Mouse (Mus musculus) ES-E14 (cell line): Measurements from ENCODE around the gene Slco2a1. TPM values are rescaled to one million over a fixed set of nuclear protein-coding genes. Genes with fewer than 3 reads are reported as not detected.

ENCODE experiments used
- DNase-seq: peaks from one replicate; pipeline ENCODE4 v3.0.0-alpha.2; 2013; ENCODE audit warnings: low read depth, low spot score
- H3K27ac ChIP-seq: 2 replicates; pipeline ENCODE4 v1.5.1; 2012; ENCODE audit warnings: low read depth, mild to moderate bottlenecking, low read length, moderate library complexity, mixed read lengths; ENCODE audit not compliant: poor library complexity, insufficient read depth, severe bottlenecking
- H3K36me3 ChIP-seq: 2 replicates; pipeline ENCODE4 v1.6.1; 2012; ENCODE audit warnings: mild to moderate bottlenecking, low read length, moderate library complexity, mixed read lengths; ENCODE audit not compliant: control insufficient read depth, poor library complexity, insufficient read depth, severe bottlenecking
- H3K4me1 ChIP-seq, 2 experiments: fragments of 150-350 bp in 1 of 2; sonication (generic) in 1 of 2; 2 replicates each; pipeline ENCODE4 v1.6.1; 2012; ENCODE audit warnings: low read length in 2 of 2, mild to moderate bottlenecking in 1 of 2, mixed read lengths in 1 of 2; ENCODE audit not compliant: control insufficient read depth in 2 of 2, insufficient read depth in 2 of 2, poor library complexity in 1 of 2
- H3K4me3 ChIP-seq, 2 experiments: fragments of 150-350 bp in 1 of 2; sonication (generic) in 1 of 2; 2 replicates each; pipeline ENCODE4 v1.5.1; 2012; ENCODE audit warnings: low read length in 2 of 2, low read depth in 1 of 2, mild to moderate bottlenecking in 1 of 2, mixed read lengths in 1 of 2; ENCODE audit not compliant: insufficient read depth in 1 of 2, poor library complexity in 1 of 2, severe bottlenecking in 1 of 2
- H3K9ac ChIP-seq: 2 replicates; pipeline ENCODE4 v1.6.1; 2012; ENCODE audit warnings: low read depth, mild to moderate bottlenecking, low read length, mixed read lengths; ENCODE audit not compliant: poor library complexity, insufficient read depth, severe bottlenecking
- H3K9me3 ChIP-seq: fragments of 150-350 bp; sonication (generic); 2 replicates; pipeline ENCODE4 v1.6.1; 2012; ENCODE audit warnings: low read depth, mild to moderate bottlenecking, low read length; ENCODE audit not compliant: control insufficient read depth, insufficient read depth
- CHD2 ChIP-seq: IDR thresholded peaks from 2 replicates; pipeline ENCODE4 v1.6.1; 2014; ENCODE audit warnings: mild to moderate bottlenecking, low read depth, low read length, inconsistent platforms
- HCFC1 ChIP-seq: IDR thresholded peaks from 2 replicates; pipeline ENCODE4 v1.6.1; 2012; ENCODE audit warnings: low read length, inconsistent platforms, borderline replicate concordance; ENCODE audit not compliant: insufficient read depth
- MAFK ChIP-seq: IDR thresholded peaks from 2 replicates; pipeline ENCODE4 v1.6.1; 2014; ENCODE audit warnings: mild to moderate bottlenecking, low read depth, low read length, inconsistent platforms; ENCODE audit not compliant: insufficient read depth
- ZC3H11A ChIP-seq: IDR thresholded peaks from 2 replicates; pipeline ENCODE4 v1.6.1; 2012; ENCODE audit warnings: low read depth, mild to moderate bottlenecking, inconsistent platforms, low read length, borderline replicate concordance
- ZNF384 ChIP-seq: IDR thresholded peaks from 2 replicates; pipeline ENCODE4 v1.6.1; 2012; ENCODE audit warnings: low read depth, low read length, inconsistent platforms
- in situ Hi-C, 2 experiments: fragments of 600-800 bp; cut with MboI; formaldehyde crosslinking; loops; one replicate each; pipeline ENCODE4 v1.15.1; 2025; ENCODE audit warnings: low sequenced_read_pairs in 2 of 2, inconsistent platforms in 1 of 2; ENCODE audit not compliant: unreplicated experiment in 2 of 2
- total RNA-seq: library from RNA; depleted of rRNA; stranded (reverse); fragments of 300-350 nt; gene quantifications from 2 replicates; pipeline ENCODE4 v1.2.3, GENCODE M21; 2012

Gene Slco2a1
- total RNA-seq, 1 experiment, result 2.2 TPM

DNA sequence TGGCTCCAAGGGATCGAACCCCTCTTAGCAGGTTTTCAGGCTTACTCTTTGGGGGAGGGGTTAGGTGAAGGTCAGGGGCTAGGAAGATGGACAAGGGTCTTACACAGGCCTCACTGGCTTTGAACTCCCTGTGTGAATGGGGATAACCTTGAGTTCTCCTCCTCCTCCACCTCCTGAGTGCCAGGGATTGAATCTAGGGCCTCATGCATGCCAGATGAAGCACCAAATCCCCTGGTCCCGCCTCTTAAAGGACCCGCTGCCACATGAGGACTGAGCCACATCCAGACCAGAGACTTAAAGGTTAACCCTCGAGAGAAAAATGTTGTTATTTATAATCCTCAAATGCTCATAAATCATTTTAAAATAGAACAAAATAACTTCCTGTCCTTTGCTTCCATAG is 128.4 kb downstream of the Slco2a1 start:
- DNase-seq, result no peak
- H3K4me1 ChIP-seq, result peaks cover 0 to 3% of the 10 kb centered on the region in 2 experiments; a peak in 1 of 4 replicates
- in situ Hi-C loops, result no loop called here
- no peaks in the 10 kb centered on the region for H3K36me3 ChIP-seq
- H3K27ac ChIP-seq, result no peak overlapping the region
- H3K9me3 ChIP-seq, result no peaks in the 10 kb centered on the region
- TF ChIP-seq ZNF384 (no peak), HCFC1 (no peak), MAFK (no peak), CHD2 (no peak), ZC3H11A (no peak)
- no peak overlapping the region for H3K4me3 ChIP-seq
- no peak overlapping the region for H3K9ac ChIP-seq

DNA sequence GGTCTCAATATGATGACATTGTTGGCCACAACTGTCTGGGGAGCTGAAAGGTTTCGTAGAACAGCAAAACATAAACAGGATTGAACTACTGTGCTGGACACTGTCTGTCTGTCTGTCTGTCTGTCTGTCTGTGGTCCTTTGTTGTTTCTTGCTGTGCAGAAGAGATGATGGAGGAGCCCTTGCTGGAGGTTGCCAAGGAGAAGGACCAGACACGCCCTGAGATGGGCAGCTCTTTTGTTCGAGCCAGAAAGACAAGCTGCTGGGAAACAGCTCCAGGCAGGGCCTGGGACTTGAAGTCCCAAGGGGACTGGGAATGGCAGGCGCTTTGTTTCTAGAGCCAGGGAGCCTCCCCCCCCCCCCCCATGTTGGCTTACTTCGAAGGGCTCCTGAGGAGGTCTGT is 129.0 kb downstream of the Slco2a1 start:
- H3K4me3 ChIP-seq, result no peak overlapping the region
- no peak overlapping the region for H3K9ac ChIP-seq
- H3K4me1 ChIP-seq, result peaks cover 0 to 3% of the 10 kb centered on the region in 2 experiments; a peak in 1 of 4 replicates
- no peaks in the 10 kb centered on the region for H3K36me3 ChIP-seq
- no peaks in the 10 kb centered on the region for H3K9me3 ChIP-seq
- no peak overlapping the region for H3K27ac ChIP-seq
- DNase-seq, result no peak
- in situ Hi-C loops, result no loop called here
- TF ChIP-seq MAFK, result no peak
- no peak for TF ChIP-seq ZC3H11A
- no peak for TF ChIP-seq HCFC1
- TF ChIP-seq CHD2, result no peak
- no peak for TF ChIP-seq ZNF384

DNA sequence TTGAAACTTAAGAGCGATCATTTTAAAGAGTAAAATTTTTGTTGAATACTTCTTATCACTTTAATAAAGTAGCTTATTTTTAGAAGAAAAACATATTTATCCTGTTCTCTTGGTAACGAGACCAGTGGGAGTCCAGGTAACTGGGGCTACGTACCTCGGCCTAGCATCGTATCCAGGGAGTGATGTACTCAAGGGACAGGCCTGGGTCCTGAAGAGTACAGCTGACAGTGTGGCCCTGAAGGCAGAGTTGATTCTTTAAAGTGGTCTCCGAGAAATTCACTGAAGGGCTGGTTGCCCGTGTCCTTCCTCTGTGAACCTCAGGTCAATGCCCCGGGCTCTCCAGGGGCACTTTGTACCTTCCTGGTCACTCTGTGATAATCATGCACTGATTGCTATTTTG is 129.4 kb downstream of the Slco2a1 start:
- H3K4me1 ChIP-seq, result peaks cover 0 to 2% of the 10 kb centered on the region in 2 experiments; a peak in 1 of 4 replicates
- no peak for DNase-seq
- no peaks in the 10 kb centered on the region for H3K9me3 ChIP-seq
- H3K36me3 ChIP-seq, result no peaks in the 10 kb centered on the region
- H3K27ac ChIP-seq, result no peak overlapping the region
- H3K4me3 ChIP-seq, result no peak overlapping the region
- TF ChIP-seq CHD2 (no peak), MAFK (no peak), ZC3H11A (no peak), ZNF384 (no peak), HCFC1 (no peak)
- H3K9ac ChIP-seq, result no peak overlapping the region
- in situ Hi-C loops, result no loop called here

DNA sequence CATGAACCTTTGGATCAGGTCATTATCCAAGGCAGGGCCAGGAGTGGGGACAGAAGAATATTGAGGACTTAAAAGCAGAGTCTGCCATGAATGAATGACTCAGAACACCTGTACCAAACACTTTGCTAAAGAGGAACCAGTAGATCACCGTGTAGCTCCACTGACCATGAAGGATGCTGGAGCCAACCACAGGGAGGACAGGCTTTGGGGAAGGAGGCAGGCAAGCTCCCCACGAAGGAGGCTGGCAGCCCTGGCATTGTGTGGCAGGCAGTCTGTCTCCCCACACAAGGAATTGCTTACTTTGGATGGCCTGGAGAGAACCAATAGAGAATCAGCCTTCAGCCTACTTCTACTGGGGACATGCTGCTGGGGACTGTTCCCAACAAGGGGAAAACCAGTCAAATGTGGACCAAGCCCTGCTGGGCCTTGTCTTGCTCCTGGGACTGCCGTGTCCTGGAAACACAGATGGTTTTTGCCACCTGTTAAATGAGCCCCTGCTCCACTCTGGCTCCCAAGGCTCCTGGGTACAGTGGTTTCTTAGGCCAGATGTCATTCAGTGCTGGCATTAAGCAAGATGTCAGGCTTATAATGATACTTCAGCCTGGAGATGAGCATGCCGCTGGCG is 130.3 kb downstream of the Slco2a1 start:
- TF ChIP-seq CHD2, result no peak
- no peak for TF ChIP-seq ZNF384
- no peak for TF ChIP-seq MAFK
- no peak for TF ChIP-seq HCFC1
- no peak for TF ChIP-seq ZC3H11A

DNA sequence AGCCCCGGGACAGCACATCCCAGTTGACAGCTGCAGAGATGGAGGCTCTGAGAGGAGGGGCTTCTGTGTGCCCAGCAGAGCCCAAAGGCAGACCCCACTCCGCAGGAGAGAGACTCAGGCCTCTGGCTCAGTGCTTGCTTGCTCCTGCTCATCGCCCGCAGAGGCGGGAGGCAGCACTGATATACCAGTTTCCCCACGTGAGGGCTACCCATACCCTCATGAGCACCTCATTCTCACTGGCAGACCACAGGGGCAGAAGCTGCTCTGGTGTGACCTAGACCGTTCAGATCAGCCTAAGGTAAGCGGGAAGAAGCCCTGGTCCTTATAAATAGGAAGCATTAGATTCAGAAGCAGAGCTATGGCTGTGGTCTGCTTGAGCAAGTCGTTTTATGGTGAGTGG is 131.3 kb downstream of the Slco2a1 start:
- H3K27ac ChIP-seq, result no peak overlapping the region
- no peak overlapping the region for H3K4me3 ChIP-seq
- no peaks in the 10 kb centered on the region for H3K36me3 ChIP-seq
- in situ Hi-C loops, result no loop called here
- H3K4me1 ChIP-seq, result no peaks in the 10 kb centered on the region
- no peaks in the 10 kb centered on the region for H3K9me3 ChIP-seq
- H3K9ac ChIP-seq, result no peak overlapping the region
- DNase-seq, result no peak
- TF ChIP-seq ZNF384, result no peak
- TF ChIP-seq ZC3H11A, result no peak
- TF ChIP-seq HCFC1, result no peak
- TF ChIP-seq CHD2, result no peak
- TF ChIP-seq MAFK, result no peak

More for the DNA sequence above, 130.3 kb downstream of the Slco2a1 start:
- in situ Hi-C loops, result no loop called here
- DNase-seq, result no peak
- H3K9me3 ChIP-seq, result no peaks in the 10 kb centered on the region
- no peak overlapping the region for H3K9ac ChIP-seq
- H3K4me3 ChIP-seq, result no peak overlapping the region
- no peaks in the 10 kb centered on the region for H3K4me1 ChIP-seq
- H3K27ac ChIP-seq, result no peak overlapping the region
- no peaks in the 10 kb centered on the region for H3K36me3 ChIP-seq
